Mouse (Mus musculus): ENCODE results near the gene Olfr1442. TPM values are rescaled to one million over a fixed set of nuclear protein-coding genes. Genes with fewer than 3 reads are reported as not detected.
"Not testable (repeated sequence)": the region's sequence is repeated elsewhere in the genome, so short reads cannot be mapped to it uniquely, and the experiment has no call there.

The Olfr1442 gene
- polyA plus RNA-seq (2015; fragmentation: Nextera tagmentation; extraction: Ambion mirVana) = not detected in 2 replicates

GRCm38 (mm10) chr19:12670139-12670538 is at the start of gene Olfr1442:
Gene Olfr1442, plus strand, starts transcription at chr19:12670439.
- Histone ChIP-seq H3K27ac (ENCODE audit: low read length) (no peak within 1 kb of the TSS), H3K27me3 (ENCODE audit: control insufficient read depth, insufficient read depth, low read depth, low read length) (no peaks in the 10 kb centered on the region), H3K4me2 (ENCODE audit: low read depth, low read length) (no peak within 1 kb of the TSS), H3K4me1 (replicated peaks; ENCODE audit: control insufficient read depth, insufficient read depth, low read length) (no peaks in the 10 kb centered on the region), H3K4me3 (ENCODE audit: low read length) (no peak within 1 kb of the TSS), H3K36me3 (ENCODE audit: control insufficient read depth, insufficient read depth, low read length) (no peaks in the 10 kb centered on the region), H3K9me3 (ENCODE audit: control insufficient read depth, low read length) (no peaks in the 10 kb centered on the region), H3K9ac (ENCODE audit: low read length) (no peak within 1 kb of the TSS)
- no peak for ATAC-seq (ENCODE audit: low read depth)

DNA sequence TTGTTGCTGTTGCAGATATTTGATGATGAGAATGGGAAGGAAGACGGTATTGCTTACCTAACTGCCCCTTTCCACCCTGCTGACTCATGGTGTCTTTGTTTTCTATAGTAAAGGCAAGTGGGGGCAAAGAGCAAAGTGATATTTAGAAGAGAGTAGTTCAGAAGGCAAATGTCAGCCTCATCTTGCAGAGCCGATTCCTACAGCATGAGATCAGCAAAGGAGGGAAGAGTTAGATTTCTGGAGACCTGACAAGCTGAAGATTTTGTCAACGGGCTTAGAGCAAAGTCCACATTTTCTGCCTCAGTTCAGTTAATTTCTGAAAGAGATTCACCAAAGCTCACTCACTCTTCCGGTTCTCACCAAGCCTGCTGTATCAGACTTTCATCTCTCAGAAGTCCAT is 37.1 kb upstream of the Olfr1442 start, which contains the start of gene Glyat:
Gene Glyat, plus strand, starts transcription at position 133 of the 400 bp plus-strand sequence.
- no peak within 1 kb of the TSS for H3K27ac ChIP-seq (ENCODE audit: low read length)
- no peaks in the 10 kb centered on the region for H3K4me1 ChIP-seq (replicated peaks; ENCODE audit: control insufficient read depth, insufficient read depth, low read length)
- no peaks in the 10 kb centered on the region for H3K36me3 ChIP-seq (ENCODE audit: control insufficient read depth, insufficient read depth, low read length)
- no peak within 1 kb of the TSS for H3K4me3 ChIP-seq (ENCODE audit: low read length)
- no peak for ATAC-seq (ENCODE audit: low read depth)
- H3K4me2 ChIP-seq (ENCODE audit: low read depth, low read length) = no peak within 1 kb of the TSS
- H3K27me3 ChIP-seq (ENCODE audit: control insufficient read depth, insufficient read depth, low read depth, low read length) = no peaks in the 10 kb centered on the region
- 70% methylated on average over 4 of the region's 4 CpGs for WGBS
- H3K9ac ChIP-seq (ENCODE audit: low read length) = no peak within 1 kb of the TSS
- H3K9me3 ChIP-seq (ENCODE audit: control insufficient read depth, low read length) = no peaks in the 10 kb centered on the region

DNA sequence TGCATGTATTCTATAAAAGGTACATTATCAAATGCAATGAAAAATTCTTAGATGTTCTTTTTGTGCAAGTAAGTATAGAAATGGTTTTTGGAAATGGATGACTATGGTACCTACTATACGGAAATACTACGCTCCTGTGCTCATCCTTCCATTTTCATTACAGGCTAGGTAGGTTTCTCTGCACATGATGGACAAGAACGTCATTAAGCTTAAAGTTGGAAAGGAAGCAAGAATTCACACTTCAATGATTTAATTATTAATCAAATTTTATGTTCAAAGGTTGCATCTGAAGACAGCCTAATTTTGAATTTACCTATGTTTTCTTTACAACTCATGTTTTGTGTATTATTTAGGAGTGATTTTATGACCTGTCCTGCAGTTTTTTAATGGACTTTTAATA is 36.0 kb upstream of the Olfr1442 start:
- H3K4me3 ChIP-seq (ENCODE audit: low read length) = no peak overlapping the region
- WGBS = 83% methylated on average over 3 of the region's 3 CpGs
- no peaks in the 10 kb centered on the region for H3K9me3 ChIP-seq (ENCODE audit: control insufficient read depth, low read length)
- no peak overlapping the region for H3K9ac ChIP-seq (ENCODE audit: low read length)
- H3K27me3 ChIP-seq (ENCODE audit: control insufficient read depth, insufficient read depth, low read depth, low read length) = no peaks in the 10 kb centered on the region
- H3K4me1 ChIP-seq (replicated peaks; ENCODE audit: control insufficient read depth, insufficient read depth, low read length) = no peaks in the 10 kb centered on the region
- no peak for ATAC-seq (ENCODE audit: low read depth)
- H3K27ac ChIP-seq (ENCODE audit: low read length) = no peak overlapping the region
- H3K4me2 ChIP-seq (ENCODE audit: low read depth, low read length) = no peak overlapping the region
- H3K36me3 ChIP-seq (ENCODE audit: control insufficient read depth, insufficient read depth, low read length) = no peaks in the 10 kb centered on the region

- WGBS = 78% methylated on average over 4 of the region's 4 CpGs
- H3K27ac ChIP-seq (ENCODE audit: low read length) = no peak overlapping the region
- H3K4me1 ChIP-seq (replicated peaks; ENCODE audit: control insufficient read depth, insufficient read depth, low read length) = no peaks in the 10 kb centered on the region
- no peak overlapping the region for H3K9ac ChIP-seq (ENCODE audit: low read length)
- no peaks in the 10 kb centered on the region for H3K27me3 ChIP-seq (ENCODE audit: control insufficient read depth, insufficient read depth, low read depth, low read length)
- H3K36me3 ChIP-seq (ENCODE audit: control insufficient read depth, insufficient read depth, low read length) = no peaks in the 10 kb centered on the region
- no peaks in the 10 kb centered on the region for H3K9me3 ChIP-seq (ENCODE audit: control insufficient read depth, low read length)
- H3K4me2 ChIP-seq (ENCODE audit: low read depth, low read length) = no peak overlapping the region
- no peak overlapping the region for H3K4me3 ChIP-seq (ENCODE audit: low read length)
- no peak for ATAC-seq (ENCODE audit: low read depth)
These were observed 35.3 kb upstream of the Olfr1442 start for GRCm38 (mm10) chr19:12634963-12635362.

DNA sequence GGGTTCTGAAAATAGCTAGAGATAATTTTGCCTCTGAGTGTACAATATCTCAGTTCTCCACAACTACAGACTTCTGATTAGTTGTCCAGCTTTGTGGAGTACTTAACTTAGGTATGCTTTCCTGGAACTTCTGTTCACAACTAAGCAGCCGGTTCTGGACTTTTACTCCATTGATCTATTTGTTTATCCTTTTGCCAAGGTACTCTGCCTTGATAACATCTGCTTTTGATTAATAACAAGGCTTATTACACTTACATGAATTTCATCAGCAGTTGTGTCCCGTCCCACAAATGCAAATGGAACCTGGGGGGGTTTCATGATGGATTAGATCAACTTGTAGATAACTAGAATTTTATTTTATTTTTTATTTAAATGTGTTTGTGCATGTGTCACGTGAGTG is 33.4 kb upstream of the Olfr1442 start:
- 56% methylated on average over 3 of the region's 3 CpGs for WGBS
- no peaks in the 10 kb centered on the region for H3K27me3 ChIP-seq (ENCODE audit: control insufficient read depth, insufficient read depth, low read depth, low read length)
- H3K9ac ChIP-seq (ENCODE audit: low read length) = no peak overlapping the region
- no peaks in the 10 kb centered on the region for H3K36me3 ChIP-seq (ENCODE audit: control insufficient read depth, insufficient read depth, low read length)
- ATAC-seq (ENCODE audit: low read depth) = no peak
- H3K27ac ChIP-seq (ENCODE audit: low read length) = no peak overlapping the region
- H3K9me3 ChIP-seq (ENCODE audit: control insufficient read depth, low read length) = no peaks in the 10 kb centered on the region
- H3K4me1 ChIP-seq (replicated peaks; ENCODE audit: control insufficient read depth, insufficient read depth, low read length) = no peaks in the 10 kb centered on the region
- H3K4me2 ChIP-seq (ENCODE audit: low read depth, low read length) = no peak overlapping the region
- H3K4me3 ChIP-seq (ENCODE audit: low read length) = no peak overlapping the region

DNA sequence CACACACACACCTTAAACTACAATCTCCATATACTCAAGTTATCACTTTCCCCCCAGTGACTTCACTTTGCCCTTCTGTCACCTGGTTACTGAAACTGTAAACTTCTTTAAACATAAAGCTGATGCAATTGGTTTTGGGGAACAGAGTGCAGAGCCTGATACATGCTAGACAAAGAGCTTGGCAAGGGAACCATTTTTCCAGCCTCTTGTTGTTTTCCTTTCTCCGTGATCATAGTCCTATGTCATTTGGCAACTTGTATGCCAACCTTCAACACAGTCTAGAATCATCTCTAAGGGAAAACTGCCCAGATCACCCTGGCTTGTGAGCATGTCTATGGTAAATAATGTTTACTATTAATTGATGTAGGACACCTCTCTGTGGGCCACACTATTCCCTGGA is 32.2 kb upstream of the Olfr1442 start:
- 74% methylated on average over 1 of the region's 1 CpGs for WGBS
- Histone ChIP-seq H3K4me1 (replicated peaks; ENCODE audit: control insufficient read depth, insufficient read depth, low read length) (no peaks in the 10 kb centered on the region), H3K4me3 (ENCODE audit: low read length) (no peak overlapping the region), H3K4me2 (ENCODE audit: low read depth, low read length) (no peak overlapping the region), H3K27ac (ENCODE audit: low read length) (no peak overlapping the region), H3K9ac (ENCODE audit: low read length) (no peak overlapping the region), H3K27me3 (ENCODE audit: control insufficient read depth, insufficient read depth, low read depth, low read length) (no peaks in the 10 kb centered on the region), H3K36me3 (ENCODE audit: control insufficient read depth, insufficient read depth, low read length) (no peaks in the 10 kb centered on the region), H3K9me3 (ENCODE audit: control insufficient read depth, low read length) (no peaks in the 10 kb centered on the region)
- ATAC-seq (ENCODE audit: low read depth) = no peak

DNA sequence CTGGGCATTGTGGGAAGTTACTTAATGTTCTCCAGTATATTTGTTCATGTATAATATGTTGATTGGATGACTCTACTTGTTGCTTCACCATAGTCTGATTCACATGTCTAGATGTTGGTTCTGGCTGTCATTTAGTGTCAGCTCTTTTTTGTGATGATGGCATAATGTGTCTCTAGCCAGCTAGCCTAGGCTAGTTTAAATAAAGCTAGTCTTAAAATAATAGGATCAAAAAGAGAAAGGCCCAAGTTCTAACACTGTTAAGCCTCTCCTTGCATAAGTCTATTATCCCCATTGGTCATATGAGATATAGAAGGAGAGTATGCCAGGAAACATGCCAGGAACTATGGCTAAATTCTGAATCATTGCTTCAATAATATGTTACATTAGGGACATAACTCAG is 20.7 kb upstream of the Olfr1442 start:
- no peak for ATAC-seq (ENCODE audit: low read depth)
- no peak overlapping the region for H3K9ac ChIP-seq (ENCODE audit: low read length)

DNA sequence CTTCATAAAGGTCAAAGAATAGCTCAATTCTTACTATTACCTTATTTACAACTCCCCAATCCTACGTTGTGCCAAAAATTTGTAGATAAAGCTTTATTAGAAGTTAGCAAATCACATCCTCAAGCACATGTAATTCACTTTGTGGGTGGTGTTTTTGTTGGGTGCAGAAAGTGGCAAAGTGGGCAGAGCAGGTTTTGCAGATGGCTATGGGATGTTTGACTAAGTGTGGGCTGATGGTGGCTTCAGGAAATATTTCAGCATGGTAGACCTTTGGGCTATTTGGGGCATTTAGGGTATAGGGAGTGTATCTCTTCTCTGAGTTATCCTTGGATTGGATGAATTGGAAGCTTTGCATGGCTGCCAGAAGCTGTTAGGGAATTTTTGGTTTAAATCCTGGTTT is 4.1 kb upstream of the Olfr1442 start:
- Histone ChIP-seq H3K27me3 (ENCODE audit: control insufficient read depth, insufficient read depth, low read depth, low read length) (no peaks in the 10 kb centered on the region), H3K4me2 (ENCODE audit: low read depth, low read length) (no peak overlapping the region), H3K36me3 (ENCODE audit: control insufficient read depth, insufficient read depth, low read length) (no peaks in the 10 kb centered on the region), H3K4me1 (replicated peaks; ENCODE audit: control insufficient read depth, insufficient read depth, low read length) (no peaks in the 10 kb centered on the region), H3K27ac (ENCODE audit: low read length) (no peak overlapping the region), H3K9me3 (ENCODE audit: control insufficient read depth, low read length) (no peaks in the 10 kb centered on the region), H3K9ac (ENCODE audit: low read length) (no peak overlapping the region), H3K4me3 (ENCODE audit: low read length) (no peak overlapping the region)
- WGBS = 62% methylated on average over 1 of the region's 1 CpGs
- ATAC-seq (ENCODE audit: low read depth) = no peak

More for the DNA sequence above, 20.7 kb upstream of the Olfr1442 start:
- no peak overlapping the region for H3K4me3 ChIP-seq (ENCODE audit: low read length)
- H3K4me2 ChIP-seq (ENCODE audit: low read depth, low read length) = no peak overlapping the region
- H3K4me1 ChIP-seq (replicated peaks; ENCODE audit: control insufficient read depth, insufficient read depth, low read length) = no peaks in the 10 kb centered on the region
- H3K9me3 ChIP-seq (ENCODE audit: control insufficient read depth, low read length) = no peaks in the 10 kb centered on the region
- H3K27ac ChIP-seq (ENCODE audit: low read length) = no peak overlapping the region
- H3K36me3 ChIP-seq (ENCODE audit: control insufficient read depth, insufficient read depth, low read length) = no peaks in the 10 kb centered on the region
- H3K27me3 ChIP-seq (ENCODE audit: control insufficient read depth, insufficient read depth, low read depth, low read length) = no peaks in the 10 kb centered on the region

DNA sequence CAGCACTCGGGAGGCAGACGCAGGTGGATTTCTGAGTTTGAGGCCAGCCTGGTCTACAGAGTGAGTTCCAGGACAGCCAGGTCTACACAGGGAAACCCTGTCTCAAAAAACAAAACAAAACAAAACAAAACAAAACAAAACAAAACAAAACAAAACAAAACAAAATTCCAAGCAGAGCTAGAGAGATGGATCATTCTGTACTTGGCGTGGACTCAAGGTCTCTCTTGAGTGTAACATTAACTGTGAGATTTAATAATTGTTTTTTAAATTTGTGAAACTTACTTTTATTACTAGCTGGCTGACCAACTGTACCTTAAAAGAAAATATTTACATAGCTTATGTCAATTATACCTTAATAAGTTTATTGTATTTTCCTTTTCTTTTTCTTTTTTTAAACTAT is 1.6 kb upstream of the Olfr1442 start:
- H3K4me2 ChIP-seq (ENCODE audit: low read depth, low read length); H3K4me1 ChIP-seq (replicated peaks; ENCODE audit: control insufficient read depth, insufficient read depth, low read length); H3K27me3 ChIP-seq (ENCODE audit: control insufficient read depth, insufficient read depth, low read depth, low read length); H3K27ac ChIP-seq (ENCODE audit: low read length); H3K9me3 ChIP-seq (ENCODE audit: control insufficient read depth, low read length); H3K4me3 ChIP-seq (ENCODE audit: low read length); H3K9ac ChIP-seq (ENCODE audit: low read length); ATAC-seq (ENCODE audit: low read depth); H3K36me3 ChIP-seq (ENCODE audit: control insufficient read depth, insufficient read depth, low read length): not testable (repeated sequence)
- WGBS = 90% methylated on average over 3 of the region's 3 CpGs

DNA sequence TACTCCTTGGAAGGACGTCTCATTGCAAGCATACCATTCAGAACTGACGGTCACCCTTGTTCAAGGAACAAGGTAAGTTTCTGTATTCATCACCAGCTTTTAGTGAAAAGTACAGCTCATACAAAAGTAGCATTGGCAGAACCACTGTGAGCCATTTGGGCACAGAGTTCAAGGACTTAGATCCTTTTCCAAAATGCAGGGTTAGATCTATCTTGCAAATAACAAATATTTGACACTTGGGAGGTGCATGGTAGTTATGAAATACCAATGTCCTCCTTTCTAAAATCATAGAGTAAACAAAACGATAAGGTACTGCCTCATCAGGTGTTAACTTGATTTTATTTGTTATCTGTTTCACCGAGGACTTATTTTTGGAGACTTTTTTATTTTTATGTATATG is 812 bp downstream of the Olfr1442 start:
- 69% methylated on average over 4 of the region's 4 CpGs for WGBS
- no peaks in the 10 kb centered on the region for H3K36me3 ChIP-seq (ENCODE audit: control insufficient read depth, insufficient read depth, low read length)
- H3K27ac ChIP-seq (ENCODE audit: low read length) = no peak overlapping the region
- no peak overlapping the region for H3K9ac ChIP-seq (ENCODE audit: low read length)
- ATAC-seq (ENCODE audit: low read depth) = no peak
- no peak overlapping the region for H3K4me3 ChIP-seq (ENCODE audit: low read length)
- H3K4me1 ChIP-seq (replicated peaks; ENCODE audit: control insufficient read depth, insufficient read depth, low read length) = no peaks in the 10 kb centered on the region
- no peak overlapping the region for H3K4me2 ChIP-seq (ENCODE audit: low read depth, low read length)
- H3K9me3 ChIP-seq (ENCODE audit: control insufficient read depth, low read length) = no peaks in the 10 kb centered on the region
- H3K27me3 ChIP-seq (ENCODE audit: control insufficient read depth, insufficient read depth, low read depth, low read length) = no peaks in the 10 kb centered on the region
